Mouse (Mus musculus) ES-E14 (cell line): ENCODE data around the gene Rnf141. TPM values are rescaled to one million over a fixed set of nuclear protein-coding genes. Genes with fewer than 3 reads are reported as not detected.

Source experiments
- DNase-seq: peaks from one replicate; pipeline ENCODE4 v3.0.0-alpha.2; 2013; ENCODE audit warnings: low read depth, low spot score
- H3K27ac ChIP-seq: 2 replicates; pipeline ENCODE4 v1.5.1; 2012; ENCODE audit warnings: low read depth, mild to moderate bottlenecking, low read length, moderate library complexity, mixed read lengths; ENCODE audit not compliant: poor library complexity, insufficient read depth, severe bottlenecking
- H3K36me3 ChIP-seq: 2 replicates; pipeline ENCODE4 v1.6.1; 2012; ENCODE audit warnings: mild to moderate bottlenecking, low read length, moderate library complexity, mixed read lengths; ENCODE audit not compliant: control insufficient read depth, poor library complexity, insufficient read depth, severe bottlenecking
- H3K4me1 ChIP-seq, 2 experiments: fragments of 150-350 bp in 1 of 2; sonication (generic) in 1 of 2; 2 replicates each; pipeline ENCODE4 v1.6.1; 2012; ENCODE audit warnings: low read length in 2 of 2, mild to moderate bottlenecking in 1 of 2, mixed read lengths in 1 of 2; ENCODE audit not compliant: control insufficient read depth in 2 of 2, insufficient read depth in 2 of 2, poor library complexity in 1 of 2
- H3K4me3 ChIP-seq, 2 experiments: fragments of 150-350 bp in 1 of 2; sonication (generic) in 1 of 2; 2 replicates each; pipeline ENCODE4 v1.5.1; 2012; ENCODE audit warnings: low read length in 2 of 2, low read depth in 1 of 2, mild to moderate bottlenecking in 1 of 2, mixed read lengths in 1 of 2; ENCODE audit not compliant: insufficient read depth in 1 of 2, poor library complexity in 1 of 2, severe bottlenecking in 1 of 2
- H3K9ac ChIP-seq: 2 replicates; pipeline ENCODE4 v1.6.1; 2012; ENCODE audit warnings: low read depth, mild to moderate bottlenecking, low read length, mixed read lengths; ENCODE audit not compliant: poor library complexity, insufficient read depth, severe bottlenecking
- H3K9me3 ChIP-seq: fragments of 150-350 bp; sonication (generic); 2 replicates; pipeline ENCODE4 v1.6.1; 2012; ENCODE audit warnings: low read depth, mild to moderate bottlenecking, low read length; ENCODE audit not compliant: control insufficient read depth, insufficient read depth
- CHD2 ChIP-seq: IDR thresholded peaks from 2 replicates; pipeline ENCODE4 v1.6.1; 2014; ENCODE audit warnings: mild to moderate bottlenecking, low read depth, low read length, inconsistent platforms
- HCFC1 ChIP-seq: IDR thresholded peaks from 2 replicates; pipeline ENCODE4 v1.6.1; 2012; ENCODE audit warnings: low read length, inconsistent platforms, borderline replicate concordance; ENCODE audit not compliant: insufficient read depth
- MAFK ChIP-seq: IDR thresholded peaks from 2 replicates; pipeline ENCODE4 v1.6.1; 2014; ENCODE audit warnings: mild to moderate bottlenecking, low read depth, low read length, inconsistent platforms; ENCODE audit not compliant: insufficient read depth
- ZC3H11A ChIP-seq: IDR thresholded peaks from 2 replicates; pipeline ENCODE4 v1.6.1; 2012; ENCODE audit warnings: low read depth, mild to moderate bottlenecking, inconsistent platforms, low read length, borderline replicate concordance
- ZNF384 ChIP-seq: IDR thresholded peaks from 2 replicates; pipeline ENCODE4 v1.6.1; 2012; ENCODE audit warnings: low read depth, low read length, inconsistent platforms
- in situ Hi-C, 2 experiments: fragments of 600-800 bp; cut with MboI; formaldehyde crosslinking; loops; one replicate each; pipeline ENCODE4 v1.15.1; 2025; ENCODE audit warnings: low sequenced_read_pairs in 2 of 2, inconsistent platforms in 1 of 2; ENCODE audit not compliant: unreplicated experiment in 2 of 2
- total RNA-seq: library from RNA; depleted of rRNA; stranded (reverse); fragments of 300-350 nt; gene quantifications from 2 replicates; pipeline ENCODE4 v1.2.3, GENCODE M21; 2012

Gene Rnf141
- total RNA-seq, 1 experiment: 25.0 TPM

DNA sequence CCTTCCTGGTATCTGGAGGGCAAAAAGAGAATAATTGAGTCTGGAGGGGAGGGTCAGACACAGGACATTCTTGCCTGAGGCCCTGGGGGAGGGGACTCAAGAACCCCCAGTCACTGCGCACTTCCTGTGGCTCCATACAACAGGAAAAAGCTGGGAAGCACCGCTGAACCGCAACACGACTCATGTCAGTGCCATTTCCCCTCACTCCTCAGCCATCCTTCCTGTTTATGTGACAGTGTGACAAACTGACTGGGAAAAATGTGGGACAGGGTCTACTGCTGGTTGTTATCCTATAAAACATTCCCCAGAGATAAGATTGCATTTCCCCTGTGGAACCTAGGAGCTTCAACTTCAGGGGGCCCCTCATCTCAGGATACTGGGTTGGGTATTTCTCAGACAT is 32.7 kb upstream of the Rnf141 start:
- TF ChIP-seq MAFK (no peak), ZNF384 (no peak), ZC3H11A (no peak), CHD2 (no peak), HCFC1 (no peak)
- Histone ChIP-seq H3K36me3 (no peaks in the 10 kb centered on the region), H3K4me1 (peaks cover 0 to 2% of the 10 kb centered on the region in 2 experiments; a peak in 1 of 4 replicates), H3K9ac (no peak overlapping the region), H3K9me3 (no peaks in the 10 kb centered on the region), H3K27ac (no peak overlapping the region), H3K4me3 (no peak overlapping the region)
- no peak for DNase-seq
- in situ Hi-C loops: no loop called here

DNA sequence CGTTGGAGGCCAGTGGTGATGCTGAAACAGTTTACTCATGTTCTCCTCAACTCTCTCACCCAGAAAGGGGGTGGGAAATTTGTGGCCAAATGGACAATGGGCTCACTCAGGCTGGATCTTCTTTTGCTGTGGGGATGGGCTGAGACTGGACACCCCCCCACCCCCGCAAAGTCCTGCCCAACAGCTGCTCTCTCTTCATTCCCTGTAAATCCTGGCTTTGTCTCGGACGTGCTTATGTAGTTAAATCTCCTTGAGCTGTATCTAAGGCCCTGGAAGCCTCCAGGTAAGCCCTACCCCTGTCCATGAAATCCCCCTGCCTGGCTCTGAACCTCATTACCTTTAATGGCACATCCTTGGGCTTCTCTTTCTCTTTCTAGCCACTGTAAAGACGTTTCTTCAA is 24.6 kb upstream of the Rnf141 start:
- Histone ChIP-seq H3K36me3 (no peaks in the 10 kb centered on the region), H3K4me1 (peaks cover 0 to 4% of the 10 kb centered on the region in 2 experiments; a peak in 2 of 4 replicates), H3K9ac (no peak overlapping the region), H3K27ac (no peak overlapping the region), H3K9me3 (no peaks in the 10 kb centered on the region), H3K4me3 (no peak overlapping the region)
- no peak for TF ChIP-seq ZNF384
- no peak for TF ChIP-seq ZC3H11A
- no peak for TF ChIP-seq HCFC1
- no peak for TF ChIP-seq CHD2
- no peak for TF ChIP-seq MAFK
- in situ Hi-C loops: no loop called here
- DNase-seq: no peak

GRCm38 (mm10) chr7:110867116-110867515 is 22.9 kb upstream of the Rnf141 start:
- Histone ChIP-seq H3K9me3 (no peaks in the 10 kb centered on the region), H3K27ac (no peak overlapping the region), H3K4me3 (no peak overlapping the region), H3K36me3 (no peaks in the 10 kb centered on the region), H3K4me1 (peaks cover 0 to 4% of the 10 kb centered on the region in 2 experiments; a peak in 2 of 4 replicates), H3K9ac (no peak overlapping the region)
- no peak for DNase-seq
- in situ Hi-C loops: no loop called here
- TF ChIP-seq CHD2: no peak
- no peak for TF ChIP-seq HCFC1
- no peak for TF ChIP-seq MAFK
- no peak for TF ChIP-seq ZNF384
- no peak for TF ChIP-seq ZC3H11A

GRCm38 (mm10) chr7:110866021-110866420 is 21.8 kb upstream of the Rnf141 start:
- peaks cover 0 to 4% of the 10 kb centered on the region in 2 experiments; a peak in 2 of 4 replicates for H3K4me1 ChIP-seq
- no peaks in the 10 kb centered on the region for H3K9me3 ChIP-seq
- TF ChIP-seq MAFK (no peak), ZNF384 (no peak), ZC3H11A (no peak)
- H3K4me3 ChIP-seq: no peak overlapping the region
- no peak overlapping the region for H3K9ac ChIP-seq
- in situ Hi-C loops: no loop called here
- no peak for DNase-seq
- no peaks in the 10 kb centered on the region for H3K36me3 ChIP-seq
- H3K27ac ChIP-seq: no peak overlapping the region

DNA sequence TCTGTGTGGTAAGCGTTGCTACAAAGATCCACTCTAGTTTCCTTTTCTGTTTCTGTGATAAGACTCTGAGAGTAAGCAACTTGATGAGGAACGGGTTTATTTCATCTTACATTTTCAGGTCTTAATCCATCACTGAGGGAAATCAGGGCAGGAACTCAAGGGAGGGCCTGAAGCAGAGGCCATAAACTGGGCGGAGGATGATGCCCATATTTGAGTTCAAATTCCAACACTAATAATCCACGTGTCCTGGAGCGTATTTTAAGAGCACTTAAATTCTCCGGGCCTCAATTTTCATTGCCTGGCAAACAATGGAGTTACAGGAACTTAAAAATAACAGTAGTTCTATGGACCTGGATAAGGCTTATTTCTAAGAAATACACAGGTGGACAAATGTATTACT is 21.3 kb upstream of the Rnf141 start:
- in situ Hi-C loops: no loop called here
- H3K4me1 ChIP-seq: peaks cover 0 to 4% of the 10 kb centered on the region in 2 experiments; a peak in 2 of 4 replicates

More for the DNA sequence above, 21.3 kb upstream of the Rnf141 start:
- H3K4me3 ChIP-seq: no peak overlapping the region
- no peak overlapping the region for H3K27ac ChIP-seq
- no peaks in the 10 kb centered on the region for H3K9me3 ChIP-seq
- no peak for DNase-seq
- no peaks in the 10 kb centered on the region for H3K36me3 ChIP-seq
- no peak overlapping the region for H3K9ac ChIP-seq
- TF ChIP-seq ZNF384: no peak
- no peak for TF ChIP-seq CHD2
- TF ChIP-seq HCFC1: no peak
- TF ChIP-seq ZC3H11A: no peak
- TF ChIP-seq MAFK: no peak
